Mouse (Mus musculus) embryonic facial prominence, embryonic 11.5 days (tissue): ENCODE measurements around the gene Gpr160. TPM values are rescaled to one million over a fixed set of nuclear protein-coding genes. Genes with fewer than 3 reads are reported as not detected.

Source experiments
- ATAC-seq: fragments of 200-750 bp; cut with Nextera tagmentation; replicated peaks from 2 replicates; pipeline ENCODE4 v1.8.0; 2017; ENCODE audit warnings: low read depth; ENCODE audit not compliant: insufficient number of reproducible peaks, low FRiP score, low TSS enrichment
- DNase-seq: peaks from one replicate; pipeline ENCODE4 v3.0.0-alpha.2; 2015; ENCODE audit warnings: low spot score
- H3K27ac ChIP-seq: fragments of 300-500 bp; sonication (generic); replicated peaks from 2 replicates; pipeline ENCODE4 v1.5.1; 2014; ENCODE audit warnings: mild to moderate bottlenecking, low read depth, low read length, control low read depth
- H3K27me3 ChIP-seq: fragments of 300-500 bp; sonication (generic); 2 replicates; pipeline ENCODE4 v1.6.1; 2014; ENCODE audit warnings: mild to moderate bottlenecking, low read length, moderate library complexity, mixed read lengths; ENCODE audit not compliant: control insufficient read depth, insufficient read depth
- H3K36me3 ChIP-seq: fragments of 300-500 bp; sonication (generic); replicated peaks from 2 replicates; pipeline ENCODE4 v1.6.1; 2014; ENCODE audit warnings: low read depth, mild to moderate bottlenecking, low read length, moderate library complexity, mixed read lengths; ENCODE audit not compliant: control insufficient read depth, insufficient read depth
- H3K4me1 ChIP-seq: fragments of 300-500 bp; sonication (generic); 2 replicates; pipeline ENCODE4 v1.6.1; 2014; ENCODE audit warnings: low read length, mixed read lengths; ENCODE audit not compliant: control insufficient read depth, insufficient read depth
- H3K4me2 ChIP-seq: fragments of 300-500 bp; sonication (generic); 2 replicates; pipeline ENCODE4 v1.6.1; 2014; ENCODE audit warnings: low read depth, mild to moderate bottlenecking, control low read depth, low read length, moderate library complexity
- H3K4me3 ChIP-seq: fragments of 300-500 bp; sonication (generic); 2 replicates; pipeline ENCODE4 v1.5.1; 2014; ENCODE audit warnings: low read depth, low read length, control low read depth
- H3K9ac ChIP-seq: fragments of 300-500 bp; sonication (generic); replicated peaks from 2 replicates; pipeline ENCODE4 v1.6.1; 2014; ENCODE audit warnings: mild to moderate bottlenecking, control low read depth, low read length
- H3K9me3 ChIP-seq: fragments of 300-500 bp; sonication (generic); replicated peaks from 2 replicates; pipeline ENCODE4 v1.6.1; 2016; ENCODE audit warnings: mild to moderate bottlenecking, low read length, inconsistent platforms, mixed read lengths; ENCODE audit not compliant: control insufficient read depth
- WGBS: fragments of 180-500 bp; shearing (Covaris S2); extraction: QIAGEN DNeasy Blood & Tissue Kit; methylation state at CpG from one replicate; pipeline ENCODE4 v1.1.7; 2014; 5-methylcytosine and 5-hydroxymethylcytosine counted together
- polyA plus RNA-seq: library from polyadenylated mRNA; unstranded; fragments of >200 nt; fragmentation: Nextera tagmentation; extraction: Ambion mirVana; gene quantifications from 2 replicates; pipeline ENCODE4 v1.2.1, GENCODE M21; 2014

Gene Gpr160
- polyA plus RNA-seq, 1 experiment from 2014 or later: 1.7 TPM

- Histone ChIP-seq H3K9ac (no peak overlapping the region), H3K4me2 (no peak overlapping the region), H3K27ac (no peak overlapping the region), H3K4me1 (no peaks in the 10 kb centered on the region), H3K9me3 (no peaks in the 10 kb centered on the region), H3K27me3 (no peaks in the 10 kb centered on the region), H3K4me3 (no peak overlapping the region), H3K36me3 (no peaks in the 10 kb centered on the region)
- WGBS: 75% methylated on average over 5 of the region's 5 CpGs
- no peak for ATAC-seq
- DNase-seq: no peak
Observed at GRCm38 (mm10) chr3:30868176-30868575, 12.4 kb downstream of the Gpr160 start.

DNA sequence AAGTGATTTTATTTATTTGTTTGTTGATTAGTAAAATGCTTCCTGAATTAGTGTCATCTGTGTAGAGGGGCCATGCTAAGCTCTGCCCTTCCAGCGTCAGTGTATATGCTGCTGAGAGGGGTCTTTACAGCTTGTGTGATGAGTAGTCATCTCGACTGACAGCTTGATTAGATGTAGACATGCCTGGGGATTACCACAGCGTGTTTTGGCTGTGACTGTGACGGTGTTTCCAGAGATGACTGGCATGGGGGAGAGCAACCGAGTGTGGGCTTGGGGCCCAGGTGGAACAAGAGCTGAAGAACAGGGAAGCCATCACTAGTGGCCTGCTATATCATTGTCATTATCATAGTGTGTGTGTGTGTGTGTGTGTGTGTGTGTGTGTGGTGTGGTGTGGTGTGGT, 12.9 kb downstream of the Gpr160 start:
- no peak overlapping the region for H3K4me3 ChIP-seq
- 64% methylated on average over 5 of the region's 5 CpGs for WGBS
- H3K4me2 ChIP-seq: no peak overlapping the region
- no peak for ATAC-seq
- H3K36me3 ChIP-seq: no peaks in the 10 kb centered on the region
- no peaks in the 10 kb centered on the region for H3K4me1 ChIP-seq
- H3K27ac ChIP-seq: no peak overlapping the region
- H3K9ac ChIP-seq: no peak overlapping the region
- H3K27me3 ChIP-seq: no peaks in the 10 kb centered on the region
- H3K9me3 ChIP-seq: no peaks in the 10 kb centered on the region
- no peak for DNase-seq

DNA sequence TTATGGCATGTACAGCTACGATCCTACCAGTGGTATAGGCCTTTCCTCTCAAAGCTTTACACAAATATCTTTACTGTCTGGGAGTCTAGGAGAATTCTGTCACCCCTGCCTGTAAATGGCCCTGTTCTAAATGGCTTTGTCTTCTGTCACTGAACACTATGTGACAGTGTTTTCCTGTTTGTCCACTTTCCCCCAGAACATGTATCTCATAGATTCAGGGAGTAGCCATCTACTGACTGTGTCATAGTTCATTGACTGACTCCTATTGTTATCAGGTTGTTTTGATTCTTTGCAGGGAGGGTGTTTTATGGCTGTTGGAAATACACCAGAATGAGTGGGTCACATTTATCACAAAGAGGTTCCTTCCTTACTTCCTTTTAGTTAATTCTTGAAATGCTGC, 14.2 kb downstream of the Gpr160 start:
- DNase-seq (no peak), ATAC-seq (no peak)
- Histone ChIP-seq H3K27me3 (no peaks in the 10 kb centered on the region), H3K4me2 (no peak overlapping the region), H3K4me3 (no peak overlapping the region), H3K4me1 (no peaks in the 10 kb centered on the region), H3K27ac (no peak overlapping the region), H3K9ac (no peak overlapping the region), H3K9me3 (no peaks in the 10 kb centered on the region), H3K36me3 (no peaks in the 10 kb centered on the region)
- WGBS: 89% methylated on average over 1 of the region's 1 CpGs

DNA sequence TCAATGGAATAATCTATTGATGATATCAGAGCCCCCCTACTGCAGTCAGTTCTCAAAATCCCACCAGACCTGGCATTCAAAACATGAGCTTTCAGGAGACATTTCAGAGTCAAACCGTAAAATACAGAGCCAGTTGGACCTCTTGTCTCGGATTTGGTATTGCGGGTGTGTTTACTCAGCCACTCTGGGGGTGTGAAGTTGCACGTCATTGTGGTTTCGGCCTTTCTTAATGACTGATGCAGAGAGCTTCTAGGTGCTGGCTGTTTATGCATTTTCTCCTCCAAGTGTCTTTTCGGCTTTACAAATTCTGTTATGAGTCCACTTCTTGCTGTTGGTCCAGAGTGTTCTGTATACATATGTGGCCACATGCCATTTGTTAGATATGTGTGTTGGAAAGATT, 21.0 kb downstream of the Gpr160 start:
- DNase-seq (no peak), ATAC-seq (no peak)
- no peaks in the 10 kb centered on the region for H3K9me3 ChIP-seq
- H3K9ac ChIP-seq: no peak overlapping the region
- H3K27ac ChIP-seq: no peak overlapping the region
- no peak overlapping the region for H3K4me2 ChIP-seq
- H3K36me3 ChIP-seq: no peaks in the 10 kb centered on the region
- H3K4me3 ChIP-seq: no peak overlapping the region
- WGBS: 89% methylated on average over 6 of the region's 6 CpGs
- no peaks in the 10 kb centered on the region for H3K4me1 ChIP-seq
- H3K27me3 ChIP-seq: no peaks in the 10 kb centered on the region

- Histone ChIP-seq H3K27ac (no peak overlapping the region), H3K9me3 (no peaks in the 10 kb centered on the region), H3K4me2 (no peak overlapping the region), H3K27me3 (no peaks in the 10 kb centered on the region), H3K36me3 (no peaks in the 10 kb centered on the region), H3K9ac (no peak overlapping the region), H3K4me1 (no peaks in the 10 kb centered on the region), H3K4me3 (no peak overlapping the region)
- ATAC-seq (no peak), DNase-seq (no peak)
- WGBS: 95% methylated on average over 3 of the region's 3 CpGs
Observed at GRCm38 (mm10) chr3:30887449-30887848, 31.7 kb downstream of the Gpr160 start.

DNA sequence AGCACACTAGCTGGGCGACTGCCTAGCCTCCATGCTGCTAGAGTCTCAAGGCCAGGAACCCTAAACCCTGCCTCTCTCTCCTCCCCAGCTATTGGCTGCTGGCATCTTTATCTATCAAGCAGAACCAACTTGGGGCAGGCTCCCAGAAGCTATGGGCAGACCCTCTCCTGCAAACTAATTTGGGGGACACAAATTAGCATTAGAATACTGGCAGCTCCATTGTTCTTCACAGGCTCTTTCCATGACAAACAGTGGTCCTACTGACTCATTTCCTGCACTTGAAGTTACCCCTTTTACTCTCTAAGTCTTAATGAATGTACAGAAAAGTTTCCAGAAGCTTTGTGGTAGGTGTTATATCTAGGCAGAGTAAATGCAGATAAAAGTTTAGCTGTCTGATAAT, 33.3 kb downstream of the Gpr160 start:
- H3K4me2 ChIP-seq: no peak overlapping the region
- WGBS: 38% methylated on average over 1 of the region's 1 CpGs
- no peaks in the 10 kb centered on the region for H3K36me3 ChIP-seq
- H3K27ac ChIP-seq: no peak overlapping the region
- no peak overlapping the region for H3K9ac ChIP-seq
- no peak for DNase-seq
- H3K27me3 ChIP-seq: no peaks in the 10 kb centered on the region
- H3K4me1 ChIP-seq: no peaks in the 10 kb centered on the region
- ATAC-seq: no peak
- H3K4me3 ChIP-seq: no peak overlapping the region
- H3K9me3 ChIP-seq: no peaks in the 10 kb centered on the region

DNA sequence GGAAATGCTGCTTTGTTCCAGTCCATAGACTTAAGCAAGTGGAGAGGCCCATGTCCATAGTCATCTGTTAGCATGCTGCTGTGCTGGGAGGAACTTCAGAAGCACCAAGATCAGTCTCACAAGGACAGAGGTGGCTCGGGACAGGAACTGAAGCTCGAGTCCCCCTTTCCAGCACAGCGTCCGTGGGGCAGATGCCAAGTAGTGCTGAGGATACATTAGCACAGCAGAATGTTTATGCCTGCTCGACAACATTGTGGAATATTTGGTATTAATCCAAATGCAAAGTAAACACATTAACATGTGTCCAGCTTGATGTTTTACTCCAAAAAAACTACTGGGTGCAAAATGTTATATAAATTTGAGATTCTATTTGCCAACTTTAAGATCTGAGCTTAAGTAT, 41.0 kb downstream of the Gpr160 start:
- Histone ChIP-seq H3K9ac (no peak overlapping the region), H3K4me1 (no peaks in the 10 kb centered on the region), H3K27ac (no peak overlapping the region), H3K36me3 (no peaks in the 10 kb centered on the region), H3K4me2 (no peak overlapping the region), H3K9me3 (no peaks in the 10 kb centered on the region), H3K4me3 (no peak overlapping the region), H3K27me3 (no peaks in the 10 kb centered on the region)
- ATAC-seq (no peak), DNase-seq (no peak)
- 86% methylated on average over 5 of the region's 5 CpGs for WGBS

- Histone ChIP-seq H3K36me3 (no peaks in the 10 kb centered on the region), H3K27ac (no peak overlapping the region), H3K27me3 (no peaks in the 10 kb centered on the region), H3K4me2 (no peak overlapping the region), H3K9ac (no peak overlapping the region), H3K9me3 (no peaks in the 10 kb centered on the region), H3K4me3 (no peak overlapping the region), H3K4me1 (no peaks in the 10 kb centered on the region)
- no peak for DNase-seq
- 96% methylated on average over 8 of the region's 8 CpGs for WGBS
- ATAC-seq: no peak
Observed at GRCm38 (mm10) chr3:30899407-30899806, 43.7 kb downstream of the Gpr160 start.
